Mouse (Mus musculus) left cerebral cortex, postnatal 36 days (tissue): ENCODE results near the gene Cst13. TPM values are rescaled to one million over a fixed set of nuclear protein-coding genes. Genes with fewer than 3 reads are reported as not detected.
"Not testable (repeated sequence)": the region's sequence is repeated elsewhere in the genome, so short reads cannot be mapped to it uniquely, and the experiment has no call there.

ENCODE experiments used
- DNase-seq, 2 experiments: peaks; one replicate each; pipeline ENCODE4 v3.0.0; 2021 to 2022; ENCODE audit warnings: low spot score in 2 of 2, mixed read lengths in 1 of 2
- intact Hi-C: fragments of 180-260 bp; cut with DNase I; formaldehyde crosslinking; loops from one replicate; pipeline ENCODE4 v1.15.1; 2025
- total RNA-seq, 2 experiments: library from RNA; stranded (reverse); gene quantifications; 2 replicates each; pipeline ENCODE4 v1.2.3; 2021

The Cst13 gene
- total RNA-seq, result not detected

DNA sequence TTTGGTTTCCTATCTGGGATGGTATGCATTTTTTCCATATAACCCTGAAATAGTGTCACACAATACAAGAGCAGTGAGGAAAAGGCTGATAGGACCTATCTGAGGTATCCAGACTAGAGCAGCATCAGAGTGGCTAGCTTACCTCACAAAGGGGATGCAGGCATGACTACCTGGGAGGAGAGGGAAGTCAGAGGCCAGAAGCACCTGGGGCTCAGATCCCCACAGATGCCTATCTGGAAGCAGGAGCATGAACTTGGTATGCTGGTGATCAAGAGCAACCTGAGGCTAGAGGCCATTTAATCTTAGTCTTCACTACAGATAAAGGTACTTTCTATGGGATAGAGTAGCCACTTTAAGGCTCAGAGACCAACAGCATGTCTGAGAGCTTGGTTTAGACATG, at the start of gene Cst13:
Cst13 (plus strand) TSS at position 173 of the 400 bp plus-strand sequence.
- intact Hi-C loops, result no loop called here
- DNase-seq, result no peak

DNA sequence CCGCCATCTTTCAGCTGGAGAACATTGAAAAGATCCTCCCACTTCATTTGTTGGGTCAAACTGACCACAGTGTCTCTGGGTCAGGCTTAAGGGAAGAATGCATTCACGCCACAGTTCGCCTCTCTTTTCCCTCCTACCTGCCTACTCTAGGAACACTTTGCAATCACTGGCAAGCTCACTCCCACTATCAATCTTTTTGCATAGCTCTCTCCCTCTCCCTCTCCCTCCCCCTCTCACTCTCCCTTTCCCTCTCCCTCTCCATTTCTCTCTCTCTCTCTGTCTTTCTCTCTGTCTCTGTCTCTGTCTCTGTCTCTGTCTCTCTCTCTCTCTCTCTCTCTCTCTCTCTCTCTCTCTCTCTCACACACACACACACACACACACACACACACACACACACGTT, 48.5 kb upstream of the Cst13 start, which contains the start of gene Cst11:
Cst11 (minus strand) TSS at position 101 of the 400 bp plus-strand sequence.
- DNase-seq, intact Hi-C loops: not testable (repeated sequence)

- intact Hi-C loops, result no loop called here
Measured at GRCm38 (mm10) chr2:148781709-148782108, 38.2 kb upstream of the Cst13 start, which contains the start of gene 8030411F24Rik. TSS of gene 8030411F24Rik (plus strand) at chr2:148782009.

GRCm38 (mm10) chr2:148789142-148789541, 30.7 kb upstream of the Cst13 start, which contains the start of gene Cst12:
TSS of gene Cst12 (plus strand) at chr2:148789361.
- intact Hi-C loops, result no loop called here
- DNase-seq, result no peak

More at GRCm38 (mm10) chr2:148781709-148782108, 38.2 kb upstream of the Cst13 start, which contains the start of gene 8030411F24Rik:
- DNase-seq, result no peak

- DNase-seq, result no peak
- intact Hi-C loops, result no loop called here
Measured at GRCm38 (mm10) chr2:148798485-148798884, 21.4 kb upstream of the Cst13 start, which contains the start of gene Cst8. TSS of gene Cst8 (plus strand) at chr2:148798785.

- DNase-seq, result no peak
- intact Hi-C loops, result no loop called here
Measured at GRCm38 (mm10) chr2:148801491-148801921, 18.4 kb upstream of the Cst13 start.

DNA sequence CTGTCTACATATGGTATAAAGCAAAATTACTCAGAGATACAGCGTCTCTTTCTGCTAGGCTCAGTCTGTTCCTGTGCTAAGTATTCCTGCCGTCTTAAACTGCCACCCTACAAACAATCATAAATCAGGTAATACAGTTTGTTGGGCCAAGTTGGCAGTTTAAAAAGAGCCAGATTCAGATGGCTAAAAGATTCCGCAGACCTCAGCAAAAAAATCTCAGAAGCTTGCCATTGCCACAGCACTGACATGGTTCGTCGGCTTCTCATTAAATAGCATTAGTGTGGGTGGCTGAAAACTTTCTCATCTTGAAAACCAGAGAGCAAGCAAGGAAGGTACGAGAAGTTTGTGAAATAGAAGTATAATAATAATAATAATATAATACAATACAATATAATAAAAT, 13.2 kb upstream of the Cst13 start:
- intact Hi-C loops, result no loop called here
- DNase-seq, result no peak

DNA sequence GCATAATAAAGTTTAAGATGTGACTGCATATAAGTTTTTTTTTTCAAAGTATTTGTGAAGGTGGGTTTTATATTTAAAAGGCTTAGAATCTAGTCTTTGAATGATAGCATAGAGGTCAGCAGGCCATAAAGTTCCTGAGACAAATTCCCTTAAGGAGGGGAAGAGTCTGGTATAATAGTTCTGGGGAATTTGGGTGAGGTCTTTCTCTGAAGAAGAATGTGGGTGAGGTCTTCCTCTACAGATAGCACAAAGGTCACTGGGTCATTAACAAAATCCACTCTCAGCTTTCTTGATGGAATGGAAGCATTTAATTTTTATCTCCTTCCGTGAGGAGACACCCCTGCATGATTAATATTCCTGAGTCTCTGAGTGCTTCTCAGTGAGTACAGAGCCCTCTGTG, 6.1 kb downstream of the Cst13 start:
- DNase-seq, result no peak
- intact Hi-C loops, result no loop called here

DNA sequence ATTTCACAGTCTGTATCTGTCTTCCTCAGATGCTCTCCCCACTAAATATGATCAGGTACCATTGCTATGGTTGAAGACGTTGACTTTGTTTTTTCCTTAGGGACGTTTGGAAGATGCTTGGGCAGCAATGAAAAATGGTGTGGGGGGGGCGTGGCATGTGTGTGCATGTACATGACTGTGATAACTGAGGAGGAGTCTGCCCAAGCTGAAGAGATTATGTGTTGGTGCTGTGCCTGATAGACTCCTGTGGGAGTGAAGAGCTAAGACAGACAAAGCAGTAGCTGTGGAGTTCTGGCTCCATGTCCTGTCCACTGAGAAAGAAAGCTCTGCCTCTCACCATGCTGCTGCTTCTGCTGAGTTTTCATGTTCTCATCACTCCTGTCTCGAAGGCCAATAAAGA, 15.0 kb downstream of the Cst13 start, which contains the start of gene Cst9:
Cst9 (plus strand) TSS at position 236 of the 400 bp plus-strand sequence.
- DNase-seq, result no peak
- intact Hi-C loops, result no loop called here

GRCm38 (mm10) chr2:148838075-148838777, 18.3 kb downstream of the Cst13 start:
- intact Hi-C loops, result no loop called here
- no peak for DNase-seq

DNA sequence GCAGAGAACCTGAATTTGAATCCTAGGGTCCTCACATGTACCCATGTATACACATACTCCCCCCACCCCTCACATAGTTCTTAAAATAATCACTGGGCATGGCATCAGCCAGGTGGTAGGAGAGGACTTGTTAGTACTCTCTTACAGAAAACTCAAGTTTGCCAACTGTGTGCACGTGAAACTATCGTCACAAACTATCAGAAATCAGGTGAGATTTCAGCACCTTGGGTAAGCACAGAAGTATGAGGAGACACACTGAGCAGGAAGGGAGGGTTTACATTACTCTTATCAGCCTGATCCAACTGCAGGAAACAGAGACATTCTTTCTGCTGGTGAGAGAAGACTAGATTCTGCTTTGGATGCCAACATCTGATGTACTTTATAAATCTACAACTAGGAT, 19.3 kb downstream of the Cst13 start:
- intact Hi-C loops, result no loop called here
- no peak for DNase-seq

DNA sequence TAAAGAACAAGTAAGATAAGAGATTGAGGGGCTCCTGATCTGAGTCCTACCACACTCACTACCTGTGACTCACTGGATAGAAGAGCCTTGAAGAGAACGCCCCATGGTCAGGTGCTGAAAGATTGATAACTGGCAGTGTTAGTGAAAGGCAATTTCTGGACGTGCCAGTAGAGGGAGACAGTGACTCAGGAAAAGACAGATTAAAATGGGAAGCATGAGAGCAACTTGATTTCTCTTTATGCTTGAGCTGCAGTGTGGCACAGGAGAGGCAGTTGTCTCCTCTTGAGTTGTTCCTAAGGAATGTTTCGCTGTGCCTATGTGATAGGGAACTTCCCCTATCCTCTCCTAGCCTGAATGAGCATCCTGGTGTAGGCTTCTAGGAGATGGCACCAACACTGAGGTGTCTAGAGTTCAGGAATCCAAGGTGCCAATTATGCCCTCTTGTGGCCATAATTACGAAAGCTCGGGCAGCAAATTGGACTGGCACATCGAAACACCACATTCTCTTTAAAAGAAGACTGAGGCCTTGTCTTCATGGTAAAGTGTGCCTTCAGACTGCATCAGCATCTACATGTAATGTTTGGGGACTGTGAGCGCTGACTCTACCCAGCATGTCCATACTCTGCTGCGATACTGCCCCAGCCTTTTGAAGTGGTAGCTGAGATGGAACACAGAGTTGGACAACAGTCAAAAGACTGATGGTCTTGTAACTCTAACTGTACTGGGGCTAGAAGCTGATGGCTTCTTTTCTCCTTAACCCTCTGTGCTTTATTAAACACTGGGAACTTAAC, 31.4 kb downstream of the Cst13 start:
- peak; percentile 70 to 83 for DNase-seq
- intact Hi-C loops, result loop anchor here (1.0 to 10.0 kb wide), 3 partner anchors 51 to 177 kb away; partner anchors contain the start of genes Cstl1 and Nxt1

DNA sequence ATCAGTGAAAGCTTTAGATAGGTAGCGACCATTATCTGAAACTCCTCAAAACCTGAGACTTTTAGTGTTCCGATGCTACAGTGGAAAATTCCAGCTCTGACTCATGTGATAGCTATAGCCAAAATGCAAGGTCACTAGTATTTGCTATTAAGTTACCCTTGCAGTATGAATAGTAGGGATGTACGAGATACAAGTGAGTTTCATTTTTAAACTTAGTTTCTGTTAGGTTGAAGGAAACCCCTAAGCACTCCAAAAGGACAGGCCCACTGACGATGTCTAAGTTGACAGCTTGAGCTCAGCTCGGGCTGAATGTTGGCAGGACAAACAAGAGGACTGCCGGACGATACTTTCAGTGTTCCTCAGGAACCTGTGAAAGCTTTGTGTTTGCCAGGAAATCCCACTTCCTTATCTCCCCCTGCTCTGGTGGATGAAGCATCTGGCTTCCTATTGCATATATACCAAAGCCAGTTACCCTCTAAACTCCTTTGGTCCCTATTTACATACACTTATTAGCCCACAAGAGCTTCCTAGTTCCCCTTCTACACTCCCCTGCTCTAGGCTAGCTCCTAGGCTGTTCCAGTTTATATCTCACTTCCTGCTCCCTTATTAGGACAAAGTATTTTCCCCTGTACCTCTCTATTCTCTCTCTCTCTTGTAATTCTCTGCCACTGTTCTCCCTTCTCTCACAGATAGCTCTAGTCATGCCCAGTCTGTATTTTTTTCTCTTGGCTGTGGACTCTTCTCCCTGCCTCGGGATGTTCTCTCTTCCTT, 36.9 kb downstream of the Cst13 start:
- intact Hi-C loops, result loop anchor here (10.0 kb wide), 1 partner anchor 182 kb away; the partner anchor contains the start of gene Nxt1

DNA sequence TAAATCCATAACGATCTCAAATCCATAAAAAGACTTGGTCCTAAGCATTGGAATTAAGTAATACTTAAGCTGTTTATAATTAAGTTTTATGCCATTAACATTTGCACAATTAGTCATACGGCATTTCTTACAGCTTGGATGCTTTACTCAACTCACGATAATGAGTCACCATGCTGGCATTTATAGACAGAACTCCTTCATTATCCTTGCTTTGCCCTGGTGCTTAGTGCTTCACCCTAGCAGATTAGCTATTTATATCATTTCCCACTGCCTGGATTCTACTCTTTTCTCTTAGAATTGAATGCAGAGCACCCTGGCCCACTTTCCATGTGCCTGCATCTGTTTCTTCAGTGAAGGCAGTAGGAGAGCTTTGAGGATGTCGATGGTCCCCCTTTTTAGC, 37.6 kb downstream of the Cst13 start:
- DNase-seq, result no peak
- intact Hi-C loops, result loop anchor here (10.0 kb wide), 1 partner anchor 183 kb away; the partner anchor contains the start of gene Nxt1

More for the DNA sequence above, 36.9 kb downstream of the Cst13 start:
- DNase-seq, result no peak

GRCm38 (mm10) chr2:148860993-148861392, 41.1 kb downstream of the Cst13 start:
- intact Hi-C loops, result no loop called here
- DNase-seq, result no peak

- intact Hi-C loops, result no loop called here
- no peak for DNase-seq
Measured at GRCm38 (mm10) chr2:148861693-148862092, 41.8 kb downstream of the Cst13 start.

DNA sequence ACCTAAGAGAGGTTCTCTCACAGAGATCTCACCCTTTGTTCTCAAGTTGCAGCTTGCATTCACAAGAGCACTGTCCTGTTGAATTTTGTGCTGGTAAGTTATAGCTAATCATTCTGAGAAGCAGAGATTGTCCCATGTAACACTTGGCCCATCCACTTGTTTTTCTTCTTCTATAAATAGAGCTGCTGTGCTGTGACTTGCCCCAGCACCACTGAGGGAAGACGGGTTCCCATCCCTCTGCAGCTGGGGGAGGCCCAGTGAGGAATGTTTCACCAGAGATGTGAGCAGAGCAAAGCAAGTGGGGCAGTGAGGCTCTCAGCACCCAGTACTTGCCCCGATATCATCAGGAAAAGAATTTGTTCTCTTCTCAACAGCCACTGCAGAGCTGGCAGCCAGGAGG, 45.1 kb downstream of the Cst13 start, which contains the start of gene 9230104L09Rik:
9230104L09Rik (minus strand) TSS at position 73 of the 400 bp plus-strand sequence.
- DNase-seq, result no peak
- intact Hi-C loops, result no loop called here

GRCm38 (mm10) chr2:148868959-148869358, 49.1 kb downstream of the Cst13 start:
- no peak for DNase-seq
- intact Hi-C loops, result no loop called here

DNA sequence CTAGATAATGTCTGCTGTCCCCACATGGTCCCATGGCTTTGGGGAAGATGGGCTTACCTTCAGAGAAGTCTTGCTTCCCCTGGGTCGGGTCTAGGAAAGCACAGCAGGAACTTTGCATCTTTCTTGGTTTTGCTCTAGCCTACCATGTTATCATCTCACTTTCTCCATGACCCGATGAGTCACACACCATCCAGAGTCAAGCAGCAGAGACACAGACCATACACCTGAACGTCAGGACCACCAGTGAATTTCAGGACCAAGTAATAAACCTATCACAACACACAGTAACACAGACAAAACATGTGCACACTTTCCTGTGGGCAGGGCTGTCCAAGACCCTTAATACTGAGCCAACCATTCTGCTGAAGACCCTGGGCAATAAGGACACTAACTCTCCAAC, 50.6 kb downstream of the Cst13 start:
- intact Hi-C loops, result no loop called here
- no peak for DNase-seq
